Mouse (Mus musculus): ENCODE measurements around the gene Nubpl.

Gene Nubpl

GRCm38 (mm10) chr12:52242712-52243111, 145.2 kb downstream of the Nubpl start:
- DNase-seq (ENCODE audit: low read depth, low spot score): no peak

DNA sequence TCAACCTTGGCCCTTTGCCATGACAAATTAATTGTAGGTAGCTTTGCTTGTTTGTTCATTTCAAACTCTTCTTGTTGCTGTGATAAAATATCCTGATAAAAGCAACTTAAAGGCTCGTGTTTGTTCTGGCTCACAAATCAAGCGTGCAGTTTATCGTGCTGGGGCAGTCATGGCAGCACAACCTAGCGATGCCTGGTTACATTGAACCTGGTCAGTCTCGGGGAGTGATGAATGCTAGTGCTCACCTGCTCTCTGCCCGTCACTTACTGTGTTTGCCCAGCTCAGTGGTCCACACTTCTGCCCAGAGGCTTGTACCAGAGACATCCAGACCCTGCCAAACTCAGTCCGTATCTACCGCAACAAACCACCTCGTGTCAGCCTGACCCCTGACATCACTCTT, 149.9 kb downstream of the Nubpl start:
- no peak for DNase-seq (ENCODE audit: low read depth, low spot score)

- no peak for DNase-seq (ENCODE audit: low read depth, low spot score)
Observed at GRCm38 (mm10) chr12:52248531-52248930, 151.0 kb downstream of the Nubpl start.

- DNase-seq (ENCODE audit: low read depth, low spot score): no peak
Observed at GRCm38 (mm10) chr12:52254089-52254488, 156.6 kb downstream of the Nubpl start.

DNA sequence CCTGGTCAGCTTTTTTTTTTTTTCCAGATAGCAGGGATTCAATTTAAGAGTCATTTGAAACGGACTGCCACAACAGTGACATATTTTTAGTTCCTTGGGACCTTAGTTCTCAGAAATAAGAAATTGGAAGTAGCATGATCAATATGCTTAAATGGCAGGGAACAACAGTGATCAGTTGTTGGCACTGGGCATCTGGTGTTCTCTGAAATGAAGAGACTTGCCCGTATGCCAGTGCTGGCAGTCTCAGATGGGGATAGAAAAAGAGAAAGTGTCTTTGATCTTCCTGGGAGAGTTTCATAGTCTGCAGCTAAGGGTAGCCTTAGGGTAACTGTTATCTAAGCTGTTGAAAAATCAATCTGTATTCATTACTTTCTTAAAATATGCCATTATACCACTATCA, 170.6 kb downstream of the Nubpl start:
- no peak for DNase-seq (ENCODE audit: low read depth, low spot score)

DNA sequence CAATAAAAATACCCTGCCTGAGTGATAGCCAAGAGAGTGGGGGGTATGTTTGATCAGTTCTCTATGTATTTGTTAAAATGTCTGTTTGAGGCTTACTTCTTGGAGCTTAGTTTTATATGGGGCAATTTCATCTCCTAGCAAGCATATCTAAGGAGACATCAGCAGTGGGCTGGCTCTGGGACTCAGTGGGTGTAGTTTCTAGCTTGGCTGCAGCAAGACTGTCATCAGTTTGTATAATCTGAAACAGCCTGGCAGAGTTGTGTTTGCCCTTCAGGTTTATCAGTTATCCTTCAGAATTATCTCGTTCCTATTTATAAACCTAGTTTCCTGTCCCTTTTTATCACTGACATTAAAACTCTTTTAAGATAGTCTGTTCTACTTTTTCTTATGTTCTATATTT, 175.3 kb downstream of the Nubpl start:
- DNase-seq (ENCODE audit: low read depth, low spot score): no peak

GRCm38 (mm10) chr12:52276320-52276719, 178.8 kb downstream of the Nubpl start:
- no peak for DNase-seq (ENCODE audit: low read depth, low spot score)

DNA sequence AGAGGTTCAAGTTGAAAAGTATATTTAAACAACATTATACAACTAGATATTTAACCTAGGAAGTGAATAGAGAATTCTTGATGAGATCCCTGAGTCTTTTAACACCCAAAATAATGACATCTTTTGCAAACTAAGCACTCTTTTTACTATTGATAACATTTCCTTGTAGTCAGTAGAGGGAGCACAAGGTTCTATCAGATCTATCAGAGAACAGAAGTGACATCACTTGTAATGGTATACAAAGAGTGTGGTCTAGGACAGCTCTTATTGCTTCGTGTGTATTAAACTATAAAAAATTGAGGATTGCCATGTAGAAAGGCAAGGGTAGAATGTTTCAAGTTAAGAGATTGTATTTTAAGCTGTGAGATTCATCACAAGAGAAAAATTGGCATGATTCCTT, 183.7 kb downstream of the Nubpl start:
- DNase-seq (ENCODE audit: low read depth, low spot score): no peak

- no peak for DNase-seq (ENCODE audit: low read depth, low spot score)
Observed at GRCm38 (mm10) chr12:52284471-52284870, 186.9 kb downstream of the Nubpl start.

GRCm38 (mm10) chr12:52286802-52287201, 189.3 kb downstream of the Nubpl start:
- no peak for DNase-seq (ENCODE audit: low read depth, low spot score)

DNA sequence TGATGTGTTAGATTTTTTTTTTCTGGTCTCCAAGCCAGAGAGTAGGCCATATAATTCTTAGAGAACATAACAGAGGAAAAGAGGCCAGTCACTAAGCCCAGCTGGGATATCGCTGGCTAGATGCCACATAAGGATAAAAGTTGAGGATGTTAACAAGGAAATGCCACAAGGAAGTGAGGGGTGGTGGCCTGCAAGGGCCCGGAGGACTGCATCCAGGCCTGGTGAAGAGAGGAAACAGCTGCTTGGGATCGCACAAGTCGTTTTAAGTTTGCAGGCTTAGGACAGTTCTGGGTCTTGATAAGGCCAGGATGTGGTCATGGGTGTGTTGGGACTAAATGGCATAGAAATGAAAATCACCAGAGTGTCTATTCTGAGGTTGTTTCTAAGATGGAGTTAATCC, 191.0 kb downstream of the Nubpl start:
- no peak for DNase-seq (ENCODE audit: low read depth, low spot score)

DNA sequence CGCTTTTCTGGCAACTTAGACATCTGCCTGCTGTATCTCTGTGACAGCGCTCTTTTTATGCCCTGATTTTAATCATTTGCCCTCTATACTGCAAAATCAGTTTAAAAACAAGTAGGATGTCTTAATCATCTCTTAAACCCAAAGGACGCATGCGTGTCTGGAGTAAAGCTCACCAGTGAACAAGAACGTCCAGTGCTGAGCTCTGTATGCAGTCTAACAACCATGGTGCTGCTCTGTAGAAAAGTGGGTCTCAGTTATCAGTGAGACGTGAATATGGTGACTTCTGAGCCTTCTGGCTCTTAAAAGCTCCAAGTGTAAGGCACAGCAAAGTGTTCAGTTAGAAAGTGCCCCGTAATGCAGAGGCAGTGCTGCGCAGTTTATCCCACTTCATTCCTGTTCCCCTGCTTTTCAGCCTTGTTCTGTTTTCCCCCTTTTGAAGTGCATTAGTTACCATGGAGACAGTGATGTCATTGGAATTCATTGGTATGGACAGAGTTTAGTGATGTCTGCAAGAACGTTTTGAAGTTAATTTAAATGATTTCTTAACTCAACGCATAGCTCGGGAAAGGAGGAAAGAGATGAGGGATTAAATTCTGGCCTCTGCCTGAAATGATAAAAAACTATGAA, 191.5 kb downstream of the Nubpl start:
- peak; percentile 29 for DNase-seq (ENCODE audit: low read depth, low spot score)

DNA sequence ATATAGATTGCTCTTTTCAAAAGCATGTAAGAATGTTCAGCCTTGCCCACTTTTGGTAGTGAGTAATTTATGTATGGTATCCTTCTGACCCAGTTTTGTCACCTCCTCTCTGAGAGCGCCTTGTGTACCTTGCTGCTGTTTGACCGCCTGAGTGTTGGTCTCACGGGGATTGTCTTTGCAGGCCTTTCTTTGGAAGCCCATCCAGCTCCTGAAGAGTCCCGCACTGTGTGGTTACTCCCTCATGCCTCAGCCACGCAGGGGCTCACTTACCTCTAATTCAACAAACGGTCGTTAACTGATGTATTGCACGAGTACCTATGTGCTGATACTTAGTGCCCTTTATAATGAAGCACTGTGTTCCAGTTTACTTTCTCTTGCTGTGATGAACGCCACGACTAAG, 192.1 kb downstream of the Nubpl start:
- DNase-seq (ENCODE audit: low read depth, low spot score): no peak

GRCm38 (mm10) chr12:52293931-52294330, 196.4 kb downstream of the Nubpl start:
- DNase-seq (ENCODE audit: low read depth, low spot score): no peak

DNA sequence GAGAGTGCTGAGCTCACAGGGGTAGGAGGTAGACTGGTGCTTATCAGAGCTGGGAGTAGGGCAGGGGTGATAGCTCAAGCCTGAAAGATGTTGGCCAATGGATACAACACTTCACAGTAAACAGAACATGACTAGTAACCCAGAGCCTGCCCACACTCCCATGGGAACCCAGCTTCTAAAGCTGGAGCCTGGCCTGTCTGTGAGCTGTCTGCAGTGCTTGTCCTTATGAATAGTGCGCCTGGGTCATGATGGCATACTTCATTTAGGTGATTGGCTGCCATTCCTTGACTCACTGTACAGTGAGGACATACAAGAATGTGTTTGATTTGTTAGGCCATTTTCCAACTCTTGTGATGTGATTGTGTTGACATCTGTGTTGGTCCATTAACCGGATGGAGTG, 200.5 kb downstream of the Nubpl start:
- DNase-seq (ENCODE audit: low read depth, low spot score): no peak

- no peak for DNase-seq (ENCODE audit: low read depth, low spot score)
Observed at GRCm38 (mm10) chr12:52298683-52299082, 201.1 kb downstream of the Nubpl start.

- DNase-seq (ENCODE audit: low read depth, low spot score): no peak
Observed at GRCm38 (mm10) chr12:52302961-52303360, 205.4 kb downstream of the Nubpl start.

- DNase-seq (ENCODE audit: low read depth, low spot score): no peak
Observed at GRCm38 (mm10) chr12:52306348-52306747, 208.8 kb downstream of the Nubpl start.

- no peak for DNase-seq (ENCODE audit: low read depth, low spot score)
Observed at GRCm38 (mm10) chr12:52307331-52307982, 209.9 kb downstream of the Nubpl start.

DNA sequence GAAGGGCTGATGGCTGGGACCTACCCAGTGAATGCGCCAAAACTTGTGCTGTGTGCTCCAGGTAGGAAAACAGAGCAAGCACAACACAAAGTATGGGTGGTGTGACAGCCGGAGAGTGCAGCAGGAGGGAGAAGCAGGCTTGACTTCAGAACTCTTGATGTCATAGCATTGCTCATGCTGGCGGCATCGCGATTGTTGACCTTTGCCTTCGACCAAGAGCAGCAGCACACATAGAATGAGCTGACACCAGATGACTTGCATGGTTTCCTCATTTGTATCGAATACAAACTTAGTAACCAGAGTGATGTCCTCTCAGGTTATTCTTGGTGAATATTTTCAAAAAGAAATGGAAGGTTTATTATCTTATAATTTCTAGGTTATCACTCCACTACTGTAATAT, 211.1 kb downstream of the Nubpl start:
- no peak for DNase-seq (ENCODE audit: low read depth, low spot score)

DNA sequence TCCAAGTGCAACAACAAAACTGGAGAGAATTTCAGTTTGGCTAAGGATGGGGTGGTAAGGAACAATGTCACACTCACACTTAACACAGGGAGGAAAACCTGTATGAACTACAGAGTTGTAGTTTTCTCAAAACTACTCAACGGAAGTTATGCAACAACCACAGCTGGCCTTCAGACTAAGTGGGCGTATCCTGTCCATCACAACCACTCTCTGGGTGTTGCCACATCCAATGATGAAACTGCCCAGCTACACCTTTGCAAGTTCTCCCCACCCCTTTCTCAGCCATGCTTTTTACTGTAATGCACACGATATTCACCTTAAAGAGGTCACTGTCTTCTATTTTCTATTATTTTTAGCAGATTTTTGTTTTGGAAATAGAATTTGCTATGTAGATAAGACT, 217.3 kb downstream of the Nubpl start:
- no peak for DNase-seq (ENCODE audit: low read depth, low spot score)

GRCm38 (mm10) chr12:52317635-52318034, 220.1 kb downstream of the Nubpl start:
- no peak for DNase-seq (ENCODE audit: low read depth, low spot score)

GRCm38 (mm10) chr12:52318426-52318825, 220.9 kb downstream of the Nubpl start:
- DNase-seq (ENCODE audit: low read depth, low spot score): no peak

DNA sequence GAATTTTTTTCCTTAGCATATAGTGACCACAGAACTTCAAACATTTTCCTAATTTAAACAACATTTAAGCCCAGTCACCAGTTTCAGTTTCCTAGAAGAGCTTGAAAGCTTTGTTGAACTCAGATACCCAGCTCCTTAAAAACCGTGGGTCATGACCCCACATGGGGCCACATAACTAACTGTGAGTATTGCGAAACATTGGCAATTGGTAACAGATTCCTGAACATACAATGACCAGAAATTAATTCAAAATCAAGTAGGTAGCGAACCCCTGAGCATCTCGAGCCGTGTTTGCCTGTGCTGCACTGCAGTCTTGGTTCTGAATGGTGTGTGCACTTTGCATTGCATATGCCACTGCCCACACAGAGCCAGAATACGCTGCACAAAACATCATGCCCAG, 221.6 kb downstream of the Nubpl start:
- DNase-seq (ENCODE audit: low read depth, low spot score): no peak

Data from telencephalon, adult 2 months (tissue).